Mouse (Mus musculus) cerebellum, postnatal 14 days (tissue): Measurements from ENCODE around the gene Rps17.

Source experiments
- DNase-seq, 2 experiments: peaks; one replicate each; pipeline ENCODE4 v3.0.0; 2021; ENCODE audit warnings: mixed read lengths in 2 of 2

Gene Rps17

DNA sequence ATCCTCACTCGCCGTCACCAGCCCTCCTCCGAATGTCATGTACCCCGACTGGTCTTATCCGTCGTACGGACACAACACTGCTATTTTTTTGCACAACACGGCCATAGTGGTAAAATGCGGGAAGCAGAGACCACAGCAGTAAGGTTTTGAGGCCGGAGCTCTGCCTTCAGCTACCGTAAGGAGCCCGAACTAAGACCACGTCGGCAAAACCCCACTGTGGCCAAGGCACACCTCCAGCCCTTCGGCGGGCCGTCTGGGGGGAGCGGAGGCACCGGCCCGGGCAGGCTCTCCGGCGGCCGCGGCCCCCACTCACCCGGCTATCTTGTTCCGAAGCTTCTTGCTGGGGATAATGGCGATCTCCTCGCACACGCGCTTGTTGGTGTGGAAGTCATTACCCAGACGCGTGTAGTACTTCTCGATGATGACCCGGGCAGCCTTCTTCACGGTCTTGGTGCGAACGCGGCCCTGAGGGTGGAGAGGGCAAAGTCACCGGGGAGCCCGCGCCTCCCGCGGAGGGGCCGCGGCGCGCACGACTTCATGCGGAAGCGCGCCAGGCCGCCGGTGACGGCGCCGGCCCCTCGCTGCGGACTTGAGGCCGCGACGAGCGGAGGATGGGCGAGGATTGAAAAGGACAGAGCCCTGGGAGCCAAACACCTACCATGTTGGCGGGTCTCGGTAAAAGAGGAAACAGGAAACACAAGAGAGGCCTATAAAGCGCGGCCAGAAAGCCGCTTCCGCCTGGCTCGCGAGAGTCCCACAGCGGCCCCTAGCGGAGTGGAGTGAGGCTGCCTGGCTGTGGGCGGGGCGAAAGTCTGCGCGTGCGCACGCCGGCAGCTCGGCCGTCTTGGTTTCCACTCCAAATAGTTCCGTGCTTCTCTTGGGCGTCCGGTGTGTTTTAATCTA lies at the start of gene Rps17:
Gene Rps17, minus strand, starts transcription at position 711 of the 903 bp plus-strand sequence.
- DNase-seq, result peak; percentile 99

DNA sequence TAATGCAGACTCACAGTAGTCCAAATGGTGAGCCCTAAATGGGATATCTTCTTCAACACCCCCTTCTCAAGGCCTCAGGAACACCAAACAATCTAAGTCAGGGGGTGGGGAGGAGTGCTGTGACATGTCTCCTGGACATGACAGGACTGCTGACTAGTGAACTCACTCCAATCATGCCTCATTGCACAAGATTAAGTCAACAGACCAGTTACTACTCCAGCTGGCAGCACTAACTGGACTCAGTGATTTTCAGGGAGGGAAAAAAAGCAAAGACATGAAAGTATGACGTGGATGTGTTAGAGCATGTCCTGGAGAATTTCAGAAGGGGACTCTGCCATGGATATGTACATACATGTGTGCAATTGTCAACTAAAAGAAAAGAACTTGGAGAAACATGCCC lies 34.3 kb upstream of the Rps17 start:
- DNase-seq, result no peak

DNA sequence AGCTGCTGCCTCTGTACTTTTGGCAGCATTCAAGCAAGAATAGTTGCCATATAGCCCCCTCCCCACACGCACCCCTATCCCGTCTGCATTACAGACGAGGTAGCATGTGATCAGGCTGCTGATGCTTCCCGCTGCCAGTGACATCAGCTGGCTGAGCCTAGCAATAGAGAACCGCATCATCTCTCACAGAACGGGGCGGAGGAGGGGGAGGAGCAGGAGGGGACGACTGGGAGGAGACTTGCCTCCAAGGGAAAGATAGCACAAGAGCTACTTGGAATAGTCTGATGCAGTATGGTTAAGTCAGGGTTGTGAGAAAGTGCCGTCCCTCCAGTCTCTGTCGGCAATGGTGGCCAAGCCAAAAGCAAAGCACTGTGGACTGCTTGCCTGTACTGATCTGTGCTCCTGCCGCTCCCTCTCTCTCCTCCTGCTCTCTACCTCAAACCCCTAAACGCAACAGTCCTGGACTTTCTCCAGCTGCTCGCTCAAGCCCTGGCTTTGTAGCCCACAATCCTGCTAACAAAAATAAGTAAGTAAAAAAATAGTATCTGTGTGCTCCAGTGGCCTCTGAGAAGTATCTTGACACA lies 27.4 kb upstream of the Rps17 start:
- peak; percentile 52 to 59 for DNase-seq

DNA sequence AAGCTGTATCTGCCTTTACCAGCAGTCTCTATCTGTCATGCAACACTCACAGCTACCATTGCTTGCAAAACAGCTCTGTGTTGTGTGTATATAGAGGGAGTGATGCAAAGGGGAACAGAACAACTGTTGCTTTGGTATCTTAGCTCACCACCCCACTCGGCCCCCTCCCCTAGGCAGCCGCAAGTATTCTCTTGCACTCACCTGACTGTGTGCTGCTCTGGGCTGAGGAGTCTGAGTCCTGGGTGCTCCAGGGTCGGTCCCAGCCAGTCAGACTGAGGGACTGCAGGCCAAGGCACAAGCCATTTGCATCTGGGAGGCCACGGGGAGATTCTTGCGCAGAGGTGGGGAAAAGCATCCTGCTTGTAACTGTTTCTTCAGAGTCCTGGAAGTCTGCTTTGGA lies 26.8 kb upstream of the Rps17 start:
- DNase-seq, result no peak

DNA sequence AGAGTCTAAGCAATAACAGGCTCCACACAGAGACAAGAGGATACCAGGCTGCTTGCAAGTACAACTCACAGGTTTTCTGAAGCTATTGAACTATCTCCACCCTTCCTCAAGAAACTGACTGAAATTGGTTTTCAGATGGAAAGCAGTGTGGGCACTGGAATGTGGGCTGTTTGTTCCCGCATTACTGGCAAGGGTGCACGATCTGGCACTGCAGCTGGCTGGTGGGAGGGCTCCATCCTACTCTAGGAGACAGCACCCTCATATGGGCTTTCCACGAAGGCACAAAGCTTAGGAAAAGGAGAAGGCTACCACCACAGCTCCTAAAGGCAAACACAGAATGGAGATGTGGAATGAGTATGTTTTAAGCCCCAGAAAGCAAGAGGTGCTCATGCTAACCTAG lies 24.7 kb upstream of the Rps17 start:
- no peak for DNase-seq

DNA sequence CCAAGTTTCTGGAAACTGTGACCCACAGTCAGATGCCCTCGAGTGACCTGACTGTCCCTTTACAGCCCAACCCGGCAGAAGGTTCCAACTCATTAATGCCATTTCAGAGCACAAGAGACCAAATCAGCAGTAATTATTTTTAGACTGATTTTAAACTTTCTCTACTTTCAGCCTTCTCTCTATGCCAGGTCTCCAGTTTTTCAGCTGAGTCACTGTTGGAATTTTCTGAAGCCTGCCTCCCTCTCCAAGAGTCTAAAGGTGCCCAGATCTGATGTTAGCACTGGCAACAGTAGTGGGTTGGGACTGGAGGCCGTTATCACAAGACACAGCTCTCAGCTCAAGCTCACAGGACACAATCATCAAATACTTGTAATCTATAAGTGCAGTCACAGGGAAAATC lies 22.9 kb upstream of the Rps17 start:
- DNase-seq, result no peak

DNA sequence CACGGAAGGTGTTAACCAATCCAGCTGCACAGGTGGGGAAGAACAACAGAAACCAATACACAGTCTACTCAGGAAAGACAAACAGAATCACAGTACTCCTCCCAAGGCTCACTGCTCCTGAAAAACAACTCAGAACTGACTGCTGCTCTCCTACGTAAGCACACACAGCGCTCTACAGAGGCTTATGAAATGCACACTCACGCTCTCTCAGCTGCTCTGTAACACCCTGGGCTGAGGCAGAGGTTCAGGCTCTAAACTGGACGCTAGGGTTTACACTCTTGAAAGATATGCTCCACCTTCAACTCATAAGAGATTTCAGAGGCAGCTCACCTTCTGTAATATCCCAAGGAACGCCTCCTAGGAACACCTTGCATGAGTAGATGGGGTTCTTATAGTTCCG lies 11.9 kb upstream of the Rps17 start:
- no peak for DNase-seq

DNA sequence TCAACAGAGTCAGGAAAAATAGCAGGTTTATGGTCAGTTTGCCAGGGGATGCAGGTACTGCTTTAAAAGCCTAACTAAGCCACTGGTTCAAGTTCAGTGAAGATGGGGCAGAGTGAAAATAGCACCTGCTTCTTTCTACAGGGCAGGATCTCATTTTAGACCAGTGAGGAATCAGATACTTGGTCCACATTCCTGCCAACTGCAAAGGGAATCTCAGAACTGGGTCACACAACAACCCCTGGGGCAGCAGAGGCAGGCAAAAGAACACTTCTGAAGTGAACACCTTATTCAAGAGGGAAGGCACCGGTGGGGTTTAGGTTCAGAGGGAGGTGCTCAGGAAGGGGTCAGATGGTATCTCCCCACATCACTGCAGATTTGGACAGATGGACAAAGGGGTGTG lies 11.3 kb upstream of the Rps17 start:
- no peak for DNase-seq

DNA sequence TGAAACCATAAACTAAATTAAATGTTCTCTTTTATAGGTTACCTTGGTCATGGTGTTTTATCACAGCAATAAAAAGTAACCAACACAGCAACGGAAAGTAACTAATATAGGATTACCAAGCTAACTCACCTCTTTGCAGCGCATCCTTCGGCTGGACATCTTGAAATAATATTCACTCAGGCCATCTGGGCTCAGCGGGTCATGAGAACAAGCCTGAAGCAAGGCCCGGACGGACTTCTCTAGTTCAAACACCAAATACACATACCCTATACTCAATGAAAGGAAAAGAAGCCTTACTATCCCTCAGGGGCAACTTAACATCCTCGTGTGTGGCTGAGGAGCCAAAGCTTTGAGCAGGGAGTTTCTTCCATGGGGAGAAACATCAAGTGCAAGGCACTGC lies 10.7 kb upstream of the Rps17 start:
- no peak for DNase-seq

DNA sequence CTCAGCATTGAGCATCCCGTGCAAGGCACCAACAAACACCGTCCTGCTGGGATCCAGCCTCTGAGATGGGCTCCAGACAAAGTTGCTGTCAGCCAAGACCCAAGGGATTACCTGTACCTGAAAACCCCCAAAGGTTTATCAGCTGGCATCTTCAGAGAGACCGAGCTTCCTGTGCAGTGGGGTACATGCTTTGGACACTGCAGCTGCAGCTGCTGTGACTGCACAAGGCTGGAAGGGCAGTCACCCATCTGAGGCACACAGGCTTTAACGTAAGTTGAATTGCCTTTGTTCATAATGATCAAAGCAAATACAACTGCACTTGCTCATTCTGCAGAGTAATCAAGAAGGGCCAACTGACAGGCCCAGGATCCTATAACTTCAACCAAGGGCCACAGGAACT lies 6.8 kb upstream of the Rps17 start:
- DNase-seq, result no peak

DNA sequence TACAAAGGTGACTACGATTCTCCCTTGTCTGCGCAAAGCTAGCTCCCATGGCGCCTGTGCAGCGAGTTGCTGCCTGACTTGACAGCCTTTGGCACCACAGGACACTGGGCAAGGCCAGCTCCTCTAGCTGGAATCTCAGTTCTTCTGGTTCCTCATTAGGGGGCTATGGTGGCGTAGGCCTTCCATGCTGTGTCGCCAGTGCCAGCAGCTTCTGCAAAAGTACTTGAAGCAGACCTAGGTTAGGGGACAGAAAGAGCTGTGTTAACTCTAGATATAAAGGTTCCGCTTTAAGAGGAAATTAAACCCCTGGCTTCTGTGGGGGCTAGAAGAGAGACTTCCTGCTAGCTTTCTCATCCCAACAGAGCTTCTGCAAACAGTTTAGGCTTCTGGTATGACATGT lies 3.2 kb upstream of the Rps17 start:
- peak in 1 of 2 experiments; percentile 22 for DNase-seq

DNA sequence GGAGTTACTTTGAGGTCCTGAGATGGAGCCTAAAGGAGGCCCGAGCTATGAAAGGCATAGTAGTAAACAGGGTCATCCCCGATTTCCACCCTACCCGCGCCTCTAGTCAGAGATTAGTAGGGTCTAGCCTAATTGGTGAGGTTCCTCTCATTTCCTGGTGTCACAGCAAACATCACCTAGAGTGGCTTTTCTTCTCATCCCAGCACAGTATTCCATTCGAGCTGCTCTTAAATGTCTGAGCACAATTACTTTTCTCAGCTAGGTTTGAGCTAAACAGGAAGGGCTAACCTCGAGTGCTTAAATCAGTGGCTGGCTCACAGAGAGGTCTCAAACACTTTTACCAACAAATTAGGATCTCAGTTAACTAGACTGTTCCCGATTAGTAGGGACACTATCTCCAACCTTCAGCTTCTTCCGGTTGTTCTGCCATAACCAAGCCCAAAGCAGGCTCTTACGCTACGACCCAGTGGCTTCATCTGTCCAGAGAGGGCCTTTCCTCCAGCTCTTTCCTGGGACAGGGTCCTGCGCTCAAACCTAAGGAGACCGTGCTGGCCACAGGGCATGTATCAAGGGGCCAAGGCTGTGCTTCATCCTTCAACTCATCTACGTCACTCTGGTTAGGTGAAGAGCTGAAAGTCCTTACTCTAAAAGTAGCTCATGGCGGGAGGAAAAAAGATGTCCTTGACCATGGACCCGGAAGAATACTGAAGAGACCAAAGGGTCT lies 555 bp upstream of the Rps17 start:
- no peak for DNase-seq

DNA sequence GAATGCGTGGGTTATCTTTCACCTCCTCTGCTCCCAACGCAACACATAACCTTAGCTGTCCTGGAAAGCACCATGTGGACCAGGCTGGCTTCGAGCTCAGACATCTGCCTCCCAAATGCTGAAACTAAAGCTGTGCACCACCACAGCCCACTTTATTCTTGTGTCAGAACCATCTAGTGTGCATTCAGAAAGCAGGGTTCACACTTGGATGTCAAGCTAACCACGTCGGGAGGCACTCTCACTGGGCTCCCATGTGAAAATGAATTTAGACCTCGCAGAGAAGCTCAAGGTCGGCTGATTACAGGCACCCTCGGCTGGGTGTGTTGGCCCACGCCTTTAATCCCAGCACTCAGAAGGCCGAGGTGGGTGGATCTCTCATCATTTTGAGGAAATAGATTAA lies 1.2 kb downstream of the Rps17 start:
- DNase-seq, result no peak

DNA sequence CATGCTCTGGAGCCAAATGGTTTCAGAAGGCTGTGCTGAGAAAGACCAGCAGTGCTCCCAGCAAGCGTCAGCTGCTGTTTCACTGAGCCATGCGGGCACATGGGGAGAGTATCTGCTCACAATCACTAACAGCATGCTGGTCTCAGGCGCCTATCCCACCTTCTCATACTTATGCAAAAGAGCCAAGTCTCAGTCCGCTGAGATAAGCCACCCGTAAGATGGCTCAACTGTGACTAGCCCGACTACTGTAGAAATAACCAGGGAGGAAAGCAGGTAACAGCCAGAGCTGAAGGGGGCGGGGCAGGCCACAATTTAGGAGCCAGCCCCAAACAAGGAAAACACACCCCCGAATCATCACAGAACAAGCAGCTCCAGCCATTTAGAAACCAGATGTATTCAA lies 1.7 kb downstream of the Rps17 start:
- peak in 1 of 2 experiments; percentile 20 for DNase-seq

DNA sequence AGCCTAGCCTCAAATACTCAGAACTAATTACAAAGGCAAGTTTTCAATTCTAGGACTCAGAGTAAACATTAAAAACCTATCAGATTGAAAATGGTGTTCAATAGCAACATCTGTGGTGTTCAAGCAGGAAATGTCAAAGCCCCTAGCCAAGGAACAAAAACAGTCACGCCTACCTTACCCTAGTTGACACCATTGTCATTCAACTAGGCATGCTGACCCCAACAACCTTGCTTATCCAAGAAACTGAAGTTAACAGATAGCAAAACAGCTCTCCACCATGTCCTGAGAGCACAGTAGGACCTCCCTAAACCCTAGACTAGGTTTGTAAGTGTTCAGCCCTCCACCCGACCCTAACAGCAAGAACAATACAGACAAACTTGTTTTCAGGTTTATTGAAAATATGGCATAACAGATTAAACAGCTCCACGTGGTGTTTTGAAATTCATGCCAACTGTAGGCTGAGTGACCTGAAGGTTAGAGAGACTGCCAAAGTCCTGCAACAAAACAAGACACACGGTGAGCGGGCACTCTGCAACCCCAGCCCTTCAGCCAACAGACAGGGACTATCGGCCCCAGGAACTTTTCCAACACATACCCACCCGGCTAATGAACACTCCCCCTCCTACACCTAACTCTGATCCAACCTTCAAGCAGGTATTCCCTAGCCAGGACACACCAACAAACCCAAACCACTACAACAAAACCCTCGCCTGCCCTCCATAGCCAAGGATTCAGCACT lies 2.5 kb downstream of the Rps17 start:
- DNase-seq, result no peak

DNA sequence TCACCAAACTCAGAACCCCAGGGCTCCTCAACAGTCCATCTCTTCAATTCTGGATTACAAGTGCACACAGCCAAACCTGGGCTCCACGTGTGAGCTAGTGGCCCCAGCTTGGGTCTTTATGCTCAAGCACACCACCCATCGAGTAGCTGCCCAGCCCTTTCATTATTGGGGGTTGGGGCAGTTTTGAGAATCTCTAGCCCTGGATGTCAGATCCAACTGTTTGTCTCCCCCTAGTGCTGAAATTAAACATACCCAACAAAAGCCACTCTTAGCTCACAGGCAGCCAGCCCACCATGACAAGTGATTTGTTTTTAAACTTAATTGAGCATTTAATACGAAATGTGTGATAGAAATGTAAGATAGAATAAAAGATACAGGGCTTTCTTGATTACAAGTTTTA lies 3.5 kb downstream of the Rps17 start:
- DNase-seq, result peak; percentile 40 to 46

DNA sequence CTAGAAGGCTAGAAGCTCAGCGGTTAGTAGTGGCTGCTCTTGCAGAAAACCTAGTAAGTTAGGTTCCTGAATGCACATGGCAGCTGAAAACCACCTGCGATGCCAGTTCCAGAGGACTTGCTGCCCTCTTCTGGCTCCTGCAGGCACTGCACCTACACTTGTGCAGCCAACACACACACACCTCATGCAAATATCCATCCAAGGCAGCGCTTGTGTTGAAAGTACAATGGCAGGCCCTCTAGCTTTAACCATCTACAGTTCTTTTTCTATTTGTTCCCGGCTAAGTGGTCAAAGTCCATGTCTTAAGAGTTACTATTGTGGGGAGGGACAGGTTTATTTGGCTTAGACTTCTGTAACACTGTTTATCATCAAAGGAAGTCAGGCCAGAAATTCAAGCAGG lies 5.3 kb downstream of the Rps17 start:
- peak; percentile 65 to 83 for DNase-seq

DNA sequence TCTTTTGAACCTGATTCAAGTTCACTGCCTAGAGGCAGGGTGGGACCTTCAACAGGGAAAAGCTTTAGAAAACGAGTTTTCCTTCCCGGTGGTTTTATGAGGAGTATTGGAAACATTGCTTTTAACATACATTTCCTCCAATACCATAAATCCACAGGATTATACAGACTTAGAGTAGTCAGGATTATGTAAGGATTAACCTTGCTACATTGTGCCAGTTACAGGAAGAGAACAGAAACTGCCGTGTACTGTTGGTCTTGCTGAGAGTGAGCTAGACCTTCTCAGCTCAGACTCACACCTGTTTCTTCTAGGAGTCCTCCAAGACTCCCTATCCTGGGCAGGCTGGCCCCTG lies 6.6 kb downstream of the Rps17 start:
- no peak for DNase-seq

DNA sequence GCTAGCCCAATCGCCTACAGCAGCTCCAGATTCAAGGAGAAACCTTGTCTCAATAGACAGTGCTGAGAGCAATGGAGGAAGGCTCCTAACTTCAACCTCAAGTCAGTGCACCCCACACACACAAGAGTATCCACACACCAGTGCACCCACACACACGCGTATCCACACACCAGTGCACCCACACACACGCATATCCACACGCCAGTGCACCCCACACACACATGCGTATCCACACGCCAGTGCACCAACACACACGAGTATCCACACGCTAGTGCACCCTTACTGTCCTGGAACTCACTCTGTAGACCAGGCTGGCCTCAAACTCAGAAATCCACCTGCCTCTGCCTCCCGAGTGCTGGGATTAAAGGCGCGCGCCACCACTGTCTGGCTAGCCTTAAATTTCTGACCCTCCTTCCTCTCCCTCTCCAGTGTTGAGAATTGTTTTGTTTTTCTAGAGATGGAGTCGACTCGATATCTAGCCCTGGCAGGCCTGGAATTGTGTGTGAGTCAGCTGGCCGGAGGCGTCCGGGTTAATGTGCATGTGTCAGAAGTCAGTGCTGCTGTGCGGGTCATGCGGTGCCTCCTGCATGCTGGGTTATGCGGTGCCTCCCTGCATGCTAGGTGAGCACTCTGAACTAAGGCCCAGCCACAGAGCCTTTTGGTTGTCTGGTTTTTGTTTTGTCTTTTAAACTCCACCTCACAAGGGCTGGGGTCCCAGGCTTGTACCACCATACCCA lies 7.1 kb downstream of the Rps17 start:
- DNase-seq, result no peak

DNA sequence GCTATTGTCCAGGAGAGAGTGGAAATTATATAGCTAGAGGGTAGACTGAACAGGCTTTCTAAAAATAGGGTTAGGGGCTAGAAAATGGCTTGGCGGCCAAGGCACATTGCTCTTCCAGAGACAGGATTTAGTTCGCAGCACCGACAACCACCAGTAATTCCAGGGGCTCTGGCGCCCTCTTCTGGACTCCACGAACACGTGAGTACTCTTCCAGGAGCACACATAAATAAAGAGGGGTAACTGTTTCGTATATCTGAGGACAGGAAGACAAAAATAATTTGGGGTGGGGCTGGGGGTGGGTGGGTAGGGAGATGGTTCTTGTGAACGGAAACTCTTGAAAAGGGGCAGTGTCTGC lies 8.6 kb downstream of the Rps17 start:
- DNase-seq, result peak; percentile 54 to 76

DNA sequence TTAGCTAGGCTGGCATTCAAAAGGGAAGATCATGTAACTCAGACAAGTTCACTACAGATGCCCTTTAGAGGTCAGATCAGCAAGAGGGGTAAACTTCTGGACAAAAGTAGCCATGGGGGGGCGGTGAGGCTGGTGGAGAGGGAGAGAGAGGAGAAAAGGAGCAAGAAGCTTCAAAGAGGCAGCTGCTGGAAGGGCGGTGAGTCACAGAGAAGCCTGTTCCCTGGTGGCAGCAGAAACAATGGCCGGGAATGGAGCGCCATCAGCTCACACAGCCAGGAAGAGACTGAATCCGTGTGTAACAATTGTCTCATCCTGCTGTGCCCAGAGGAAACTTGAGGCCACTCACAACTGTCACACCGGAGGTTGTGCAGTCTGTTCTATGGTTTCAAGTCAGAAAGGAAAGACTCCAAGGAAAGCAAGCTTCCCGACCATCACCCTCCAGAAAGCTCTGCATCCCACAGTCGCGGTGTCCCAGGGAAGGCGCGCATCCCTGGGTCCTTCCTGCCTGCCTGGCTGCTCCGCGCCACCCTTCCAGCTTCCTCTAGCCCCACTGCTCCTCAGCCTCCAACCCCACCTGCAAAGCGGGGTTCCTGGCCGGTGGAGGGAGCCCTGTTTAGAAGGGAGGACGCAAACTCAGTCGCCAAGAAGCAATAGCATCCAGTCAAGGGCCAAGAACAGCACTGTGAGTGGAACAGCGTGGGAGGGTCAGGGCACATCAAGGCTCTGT lies 9.2 kb downstream of the Rps17 start:
- no peak for DNase-seq

DNA sequence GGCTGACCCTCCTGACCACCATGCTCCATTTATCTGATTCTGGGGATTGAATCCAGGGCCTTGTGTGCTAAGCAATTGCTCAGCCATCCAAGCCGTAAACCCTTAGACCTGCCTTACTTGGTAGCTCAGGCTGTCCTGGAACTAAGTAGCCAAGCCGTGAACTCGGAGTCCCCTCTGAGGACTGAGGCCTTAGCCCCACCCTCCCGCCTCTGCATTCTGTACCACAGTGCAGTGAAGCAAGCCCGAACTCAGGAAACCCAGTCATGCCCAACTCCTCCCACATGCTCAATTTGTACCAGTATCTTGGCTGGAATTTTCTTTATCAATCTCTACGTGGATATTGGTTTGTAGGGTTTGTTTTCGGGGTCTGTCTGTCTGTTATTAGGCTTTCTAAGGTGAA lies 13.2 kb downstream of the Rps17 start:
- no peak for DNase-seq
